Mouse (Mus musculus) neural tube, embryonic 13.5 days (tissue): ENCODE measurements at regions not wholly inside any gene's neighbourhood (a gene's known extent, or its start where the extent isn't known, plus 50 kb on each side); places are given as distances from the start of the nearest gene placed in this dataset.

Experiments
- ATAC-seq: fragments of 200-750 bp; cut with Nextera tagmentation; 2 replicates; pipeline ENCODE4 v1.8.0; 2017; ENCODE audit warnings: low read depth, mild to moderate bottlenecking, moderate TSS enrichment, moderate library complexity
- H3K27ac ChIP-seq: fragments of 300-500 bp; sonication (generic); replicated peaks from 2 replicates; pipeline ENCODE4 v1.5.1; 2015; ENCODE audit warnings: moderate library complexity, mild to moderate bottlenecking, inconsistent platforms
- H3K27me3 ChIP-seq: fragments of 300-500 bp; sonication (generic); 2 replicates; pipeline ENCODE4 v1.6.1; 2015; ENCODE audit warnings: mild to moderate bottlenecking, inconsistent platforms
- H3K36me3 ChIP-seq: fragments of 300-500 bp; sonication (generic); 2 replicates; pipeline ENCODE4 v1.6.1; 2015; ENCODE audit warnings: mild to moderate bottlenecking, inconsistent platforms
- H3K4me1 ChIP-seq: fragments of 300-500 bp; sonication (generic); replicated peaks from 2 replicates; pipeline ENCODE4 v1.6.1; 2015; ENCODE audit warnings: inconsistent platforms
- H3K4me2 ChIP-seq: fragments of 300-500 bp; sonication (generic); 2 replicates; pipeline ENCODE4 v1.6.1; 2015; ENCODE audit warnings: inconsistent platforms, mild to moderate bottlenecking, moderate library complexity
- H3K4me3 ChIP-seq: fragments of 300-500 bp; sonication (generic); 2 replicates; pipeline ENCODE4 v1.5.1; 2015; ENCODE audit warnings: mild to moderate bottlenecking, inconsistent platforms
- H3K9ac ChIP-seq: fragments of 300-500 bp; sonication (generic); 2 replicates; pipeline ENCODE4 v1.6.1; 2015; ENCODE audit warnings: moderate library complexity, mild to moderate bottlenecking, inconsistent platforms
- H3K9me3 ChIP-seq: fragments of 300-500 bp; sonication (generic); 2 replicates; pipeline ENCODE4 v1.6.1; 2016; ENCODE audit warnings: inconsistent platforms
- WGBS: fragments of 180-500 bp; shearing (Covaris S2); methylation state at CpG from one replicate; pipeline ENCODE4 v1.1.7; 2015; 5-methylcytosine and 5-hydroxymethylcytosine counted together

DNA sequence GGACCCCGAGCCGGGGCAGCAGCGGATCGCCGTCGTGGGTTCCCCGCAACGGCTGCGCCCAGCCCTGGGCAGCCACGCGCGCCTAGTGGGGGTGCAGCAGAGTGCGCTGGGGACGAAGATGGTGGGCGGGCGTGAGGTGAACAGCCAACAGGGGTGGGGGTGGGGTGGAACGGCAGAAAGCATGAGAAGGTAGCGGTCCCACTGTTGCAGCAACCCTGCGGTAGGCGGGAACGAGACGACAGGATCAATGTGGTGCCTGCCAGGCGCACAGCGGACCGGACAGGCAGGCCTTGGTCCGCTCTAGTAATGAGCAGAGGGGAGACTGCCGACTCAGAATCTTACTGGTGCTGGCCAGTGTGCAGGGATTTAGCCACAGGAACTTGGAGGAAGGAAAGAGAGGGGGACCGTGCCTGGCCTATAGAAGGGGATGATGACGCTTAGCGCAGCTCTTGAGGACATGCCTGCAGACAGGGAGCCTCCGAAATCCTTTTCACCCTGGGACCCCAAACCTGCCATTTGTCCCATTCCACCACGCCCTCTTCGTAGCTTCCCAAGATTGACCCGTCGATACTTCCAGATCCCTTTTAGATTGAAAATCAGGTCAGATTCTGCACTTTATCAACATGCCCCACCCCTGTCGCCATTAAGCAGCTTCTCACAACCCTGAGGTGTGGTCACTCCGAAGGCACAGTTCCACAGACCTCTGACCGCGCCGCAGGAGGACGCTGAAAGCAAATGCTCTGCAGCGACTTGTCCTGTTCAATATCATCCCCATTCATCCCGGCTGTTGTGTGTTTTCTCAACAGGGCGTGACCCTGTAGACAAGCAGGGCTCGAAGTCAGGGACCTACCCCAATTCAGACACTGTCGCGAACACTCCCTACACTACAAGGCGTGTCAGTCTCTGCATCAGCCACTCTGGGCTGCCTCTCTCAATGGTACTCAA, 177.4 kb upstream of the Topaz1 start:
- Histone ChIP-seq H3K4me3 (peak overlapping the region; percentile 45), H3K9me3 (no peaks in the 10 kb centered on the region), H3K27ac (peak overlapping the region; percentile 74), H3K27me3 (peaks cover 79% of the 10 kb centered on the region), H3K36me3 (no peaks in the 10 kb centered on the region), H3K4me1 (peaks cover 51% of the 10 kb centered on the region), H3K9ac (peak overlapping the region; percentile 69), H3K4me2 (peak overlapping the region; percentile 65)
- under 1% methylated on average over 48 of the region's 48 CpGs for WGBS
- peak; percentile 10 for ATAC-seq

DNA sequence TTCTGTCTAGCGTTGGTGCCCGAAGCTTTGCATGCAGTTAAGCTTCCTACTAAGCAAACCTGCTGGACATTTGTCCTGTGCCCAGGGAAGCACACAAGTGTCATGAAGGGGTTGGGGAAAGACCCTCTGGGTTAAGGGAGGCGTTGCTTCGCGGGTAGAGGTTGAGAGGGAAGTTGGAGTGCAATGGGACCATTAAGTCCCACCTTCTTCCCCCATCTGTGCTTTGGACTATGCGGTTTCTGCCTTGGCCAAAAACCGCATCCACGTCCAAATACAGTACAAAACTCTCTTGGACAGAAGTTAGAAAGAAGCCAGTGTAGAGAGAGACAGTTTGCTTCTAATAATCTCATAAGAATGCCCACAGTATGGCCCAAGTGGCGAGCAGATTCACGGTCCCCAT, 176.1 kb upstream of the Topaz1 start:
- no peaks in the 10 kb centered on the region for H3K36me3 ChIP-seq
- peak overlapping the region; percentile 60 for H3K4me3 ChIP-seq
- H3K27ac ChIP-seq = peak overlapping the region; percentile 86
- H3K9me3 ChIP-seq = no peaks in the 10 kb centered on the region
- H3K4me2 ChIP-seq = peak overlapping the region; percentile 71
- peaks cover 51% of the 10 kb centered on the region for H3K4me1 ChIP-seq
- ATAC-seq = no peak
- H3K9ac ChIP-seq = peak overlapping the region; percentile 81
- H3K27me3 ChIP-seq = peaks cover 90% of the 10 kb centered on the region
- 4% methylated on average over 10 of the region's 10 CpGs for WGBS

DNA sequence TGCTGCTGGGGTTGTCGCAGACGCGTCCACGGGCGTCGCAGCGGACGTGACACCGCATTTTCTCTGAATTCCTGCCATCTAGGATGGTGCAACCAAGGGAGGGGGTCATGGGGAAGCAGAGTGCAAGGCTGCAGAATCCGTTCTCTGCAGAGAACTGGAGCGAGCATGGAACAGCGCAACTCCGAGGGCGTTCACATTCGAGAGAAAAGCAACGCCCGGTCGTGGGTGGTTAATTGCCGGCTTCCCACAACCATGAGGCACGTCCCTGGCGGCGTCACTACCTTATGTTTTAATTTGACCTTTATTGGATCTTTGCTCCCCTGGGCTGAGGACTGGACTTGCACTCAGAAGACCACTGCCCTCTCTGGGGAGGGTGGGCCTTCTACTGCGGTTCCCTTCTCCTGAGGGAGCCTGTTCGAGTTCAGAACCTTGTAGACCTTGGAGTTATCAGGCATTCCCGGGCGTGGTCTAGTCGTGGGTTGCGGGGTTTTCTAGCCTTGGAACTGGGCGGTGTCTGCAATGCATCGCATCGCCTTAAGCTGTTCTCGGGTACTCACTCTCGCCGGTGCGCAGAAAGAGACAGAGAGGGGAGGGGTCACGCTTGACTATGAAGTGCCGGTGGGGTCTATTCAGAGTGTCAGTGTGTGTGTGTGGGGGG, 175.6 kb upstream of the Topaz1 start:
- WGBS = under 1% methylated on average over 37 of the region's 37 CpGs
- peaks cover 51% of the 10 kb centered on the region for H3K4me1 ChIP-seq
- H3K27me3 ChIP-seq = peaks cover 89% of the 10 kb centered on the region
- ATAC-seq = 0 out of 2 replicates have a peak, but pooled peaks have one; percentile 3
- H3K9me3 ChIP-seq = no peaks in the 10 kb centered on the region
- H3K27ac ChIP-seq = peak overlapping the region; percentile 86
- no peaks in the 10 kb centered on the region for H3K36me3 ChIP-seq
- H3K4me3 ChIP-seq = peak overlapping the region; percentile 60
- peak overlapping the region; percentile 81 for H3K9ac ChIP-seq
- peak overlapping the region; percentile 71 for H3K4me2 ChIP-seq

DNA sequence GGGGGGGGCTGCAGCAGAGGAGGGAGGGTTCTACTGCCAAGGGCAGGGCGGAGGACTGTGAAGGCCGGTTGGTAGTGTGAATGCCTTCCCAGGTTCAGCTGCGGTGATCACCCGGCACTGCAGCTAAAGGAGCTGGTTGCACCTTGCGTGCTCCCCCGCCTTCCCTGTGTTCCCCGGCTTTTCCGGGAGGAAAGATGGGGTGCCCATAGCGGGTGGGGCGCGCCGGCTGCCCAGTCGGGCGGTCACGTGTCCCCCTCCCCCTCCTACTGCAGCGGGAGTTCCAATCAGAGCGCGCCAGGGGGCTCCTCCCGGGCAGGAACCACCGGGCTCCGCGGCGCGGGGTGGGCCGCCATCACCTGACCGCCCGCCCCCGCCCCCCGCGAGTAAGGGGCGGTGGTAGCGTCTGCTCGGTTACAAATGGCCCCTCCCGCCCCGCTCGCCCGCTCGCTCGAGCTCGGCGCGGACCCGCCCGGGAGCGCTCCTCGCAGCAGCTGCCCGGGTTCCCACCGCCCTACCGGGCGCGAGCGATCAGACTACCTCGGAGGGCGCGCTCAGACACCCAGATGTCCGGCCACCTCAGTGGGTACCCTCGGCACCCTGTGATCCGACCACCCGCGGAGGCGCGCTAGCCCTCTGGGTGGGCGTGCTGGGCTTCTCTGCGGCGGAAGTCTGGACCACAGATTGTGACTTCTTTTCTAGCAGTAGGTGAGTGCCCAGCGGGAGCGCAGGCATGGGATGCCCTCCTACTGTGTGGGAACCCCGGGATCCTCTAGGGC, 174.9 kb upstream of the Topaz1 start:
- Histone ChIP-seq H3K4me3 (peak overlapping the region; percentile 60), H3K4me2 (peak overlapping the region; percentile 71), H3K9ac (peak overlapping the region; percentile 81), H3K27me3 (peaks cover 86% of the 10 kb centered on the region), H3K9me3 (no peaks in the 10 kb centered on the region), H3K27ac (peak overlapping the region; percentile 86), H3K36me3 (peaks cover 3% of the 10 kb centered on the region; the same call in 1 of the 2 replicates), H3K4me1 (peaks cover 51% of the 10 kb centered on the region)
- ATAC-seq = peak; percentile 85
- WGBS = under 1% methylated on average over 67 of the region's 68 CpGs

DNA sequence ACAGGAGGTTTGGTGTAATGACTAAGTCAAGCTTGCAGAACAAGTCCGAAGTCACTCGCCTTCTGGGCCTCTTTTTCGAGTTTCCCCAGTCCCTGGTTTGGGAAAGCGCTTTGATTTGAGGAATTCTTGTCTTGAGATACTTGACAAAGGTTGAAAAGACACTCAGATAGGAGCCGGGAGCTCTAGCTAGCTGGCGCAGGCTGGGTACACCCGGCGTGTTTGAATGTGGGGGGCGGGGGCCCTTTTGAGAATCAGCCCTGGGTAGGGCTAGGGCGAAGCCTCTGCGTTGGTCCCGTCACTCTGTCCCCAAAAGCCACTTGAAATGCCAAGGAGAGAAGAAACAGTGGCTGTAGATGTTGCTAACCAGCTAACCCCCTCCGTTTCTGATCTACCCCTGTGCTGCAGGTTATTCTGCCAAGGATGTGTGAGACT, 174.3 kb upstream of the Topaz1 start:
- Histone ChIP-seq H3K27ac (peak overlapping the region; percentile 86), H3K9me3 (no peaks in the 10 kb centered on the region), H3K27me3 (peaks cover 81% of the 10 kb centered on the region), H3K4me2 (peak overlapping the region; percentile 71), H3K4me3 (peak overlapping the region; percentile 60), H3K9ac (peak overlapping the region; percentile 81), H3K36me3 (peaks cover 3% of the 10 kb centered on the region; the same call in 1 of the 2 replicates), H3K4me1 (peaks cover 51% of the 10 kb centered on the region)
- no peak for ATAC-seq
- WGBS = 2% methylated on average over 13 of the region's 13 CpGs

DNA sequence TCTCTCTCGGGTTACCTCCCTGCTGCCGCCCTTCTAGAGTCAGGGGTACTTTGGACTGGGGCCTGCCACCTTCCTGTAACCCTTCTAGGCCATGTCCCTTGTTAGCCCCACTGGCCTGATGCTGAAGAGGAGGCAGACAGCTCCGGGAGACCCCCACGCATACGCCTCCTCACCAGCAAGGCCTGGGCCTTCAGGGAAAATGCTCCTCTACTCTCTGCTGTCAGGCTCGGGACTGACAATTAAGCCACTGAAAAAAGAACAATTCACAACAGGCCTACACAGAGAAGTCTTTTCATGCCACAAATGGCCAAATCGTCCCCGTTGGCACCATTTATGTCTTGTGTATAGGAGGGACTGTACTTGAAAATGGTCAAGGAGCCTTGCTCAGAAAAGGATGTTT, 161.9 kb upstream of the Topaz1 start:
- H3K4me3 ChIP-seq = no peak overlapping the region
- H3K9ac ChIP-seq = 0 out of 2 replicates have a peak overlapping the region, but pooled peaks have one; percentile 31
- 54% methylated on average over 8 of the region's 8 CpGs for WGBS
- peak overlapping the region; percentile 33 for H3K27ac ChIP-seq
- 0 out of 2 replicates have a peak, but pooled peaks cover 5% of the 10 kb centered on the region for H3K36me3 ChIP-seq
- H3K27me3 ChIP-seq = no peaks in the 10 kb centered on the region
- no peaks in the 10 kb centered on the region for H3K9me3 ChIP-seq
- H3K4me1 ChIP-seq = peaks cover 11% of the 10 kb centered on the region; the same call in 1 of the 2 replicates
- H3K4me2 ChIP-seq = no peak overlapping the region
- ATAC-seq = no peak

DNA sequence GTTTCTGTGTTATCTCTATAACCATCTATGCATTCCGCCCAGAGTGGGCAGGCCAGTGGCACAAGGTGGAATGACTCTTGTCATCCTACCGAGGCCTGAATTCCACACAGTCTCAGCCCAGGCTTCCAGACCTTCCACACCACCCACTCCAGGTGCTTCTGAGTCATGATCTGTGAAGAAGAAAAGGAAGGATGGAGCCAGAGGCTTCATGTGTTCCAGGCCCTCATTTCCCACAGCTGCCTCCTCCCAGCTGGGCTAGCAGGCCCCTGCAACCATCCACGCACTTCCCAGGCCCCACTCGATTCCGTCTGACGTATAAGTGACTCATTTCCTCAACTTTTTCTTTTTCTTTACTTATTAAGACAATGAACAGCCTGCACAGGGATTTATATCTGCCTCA, 160.7 kb upstream of the Topaz1 start:
- no peak overlapping the region for H3K9ac ChIP-seq
- H3K4me2 ChIP-seq = no peak overlapping the region
- peaks cover 16% of the 10 kb centered on the region; the same call in 1 of the 2 replicates for H3K4me1 ChIP-seq
- ATAC-seq = no peak
- no peak overlapping the region for H3K4me3 ChIP-seq
- H3K27ac ChIP-seq = no peak overlapping the region
- peaks cover 8% of the 10 kb centered on the region; the same call in 1 of the 2 replicates for H3K27me3 ChIP-seq
- H3K36me3 ChIP-seq = 0 out of 2 replicates have a peak, but pooled peaks cover 2% of the 10 kb centered on the region
- 86% methylated on average over 6 of the region's 6 CpGs for WGBS
- H3K9me3 ChIP-seq = no peaks in the 10 kb centered on the region

DNA sequence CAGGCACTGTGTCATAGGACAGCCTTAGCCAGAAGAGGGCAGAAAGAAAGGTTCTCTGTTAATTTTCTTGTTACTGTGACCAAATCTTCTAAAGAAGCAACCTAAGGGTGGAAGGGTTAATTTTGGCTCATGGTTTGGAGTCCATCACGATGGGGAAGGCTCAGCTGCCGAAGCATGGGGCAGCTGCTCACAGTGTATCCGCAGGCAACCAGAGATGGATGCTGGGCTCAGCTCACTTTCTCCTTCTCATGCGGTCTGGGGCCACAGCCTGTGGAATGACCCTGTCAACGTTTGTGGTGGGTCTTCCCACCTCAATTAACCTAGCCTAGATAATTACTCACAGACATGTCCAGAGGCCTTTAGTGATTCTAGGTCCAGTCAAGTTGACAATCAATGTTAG, 160.2 kb upstream of the Topaz1 start:
- no peak overlapping the region for H3K4me3 ChIP-seq
- no peak overlapping the region for H3K4me2 ChIP-seq
- no peak overlapping the region for H3K9ac ChIP-seq
- no peak overlapping the region for H3K27ac ChIP-seq
- peaks cover 17% of the 10 kb centered on the region; the same call in 1 of the 2 replicates for H3K4me1 ChIP-seq
- ATAC-seq = no peak
- H3K36me3 ChIP-seq = 0 out of 2 replicates have a peak, but pooled peaks cover 2% of the 10 kb centered on the region
- peaks cover 8% of the 10 kb centered on the region; the same call in 1 of the 2 replicates for H3K27me3 ChIP-seq
- 68% methylated on average over 5 of the region's 5 CpGs for WGBS
- H3K9me3 ChIP-seq = no peaks in the 10 kb centered on the region

DNA sequence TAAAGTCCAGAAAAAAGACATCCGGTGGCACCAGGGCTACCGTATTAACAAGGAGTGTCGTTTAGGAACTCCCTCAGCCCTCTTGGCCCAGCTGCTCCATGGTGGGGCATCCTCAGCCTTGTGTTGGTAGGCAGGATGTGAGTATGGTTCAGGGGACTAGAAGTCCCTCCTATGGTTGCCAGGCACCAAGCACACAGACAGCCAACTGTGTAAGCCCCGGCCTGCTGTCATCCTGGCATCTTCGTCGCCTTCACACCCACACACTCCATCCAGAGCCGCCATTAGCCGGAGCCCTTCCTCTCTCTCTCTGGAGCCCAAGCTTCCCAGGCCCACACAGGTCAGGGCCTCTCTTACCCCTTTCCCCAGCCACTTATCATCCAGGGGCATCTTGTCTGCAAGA, 158.9 kb upstream of the Topaz1 start:
- WGBS = 93% methylated on average over 8 of the region's 8 CpGs
- Histone ChIP-seq H3K9ac (no peak overlapping the region), H3K4me1 (peaks cover 27% of the 10 kb centered on the region), H3K36me3 (no peaks in the 10 kb centered on the region), H3K27me3 (peaks cover 8% of the 10 kb centered on the region; the same call in 1 of the 2 replicates), H3K4me3 (no peak overlapping the region), H3K9me3 (no peaks in the 10 kb centered on the region), H3K27ac (no peak overlapping the region), H3K4me2 (no peak overlapping the region)
- ATAC-seq = no peak

DNA sequence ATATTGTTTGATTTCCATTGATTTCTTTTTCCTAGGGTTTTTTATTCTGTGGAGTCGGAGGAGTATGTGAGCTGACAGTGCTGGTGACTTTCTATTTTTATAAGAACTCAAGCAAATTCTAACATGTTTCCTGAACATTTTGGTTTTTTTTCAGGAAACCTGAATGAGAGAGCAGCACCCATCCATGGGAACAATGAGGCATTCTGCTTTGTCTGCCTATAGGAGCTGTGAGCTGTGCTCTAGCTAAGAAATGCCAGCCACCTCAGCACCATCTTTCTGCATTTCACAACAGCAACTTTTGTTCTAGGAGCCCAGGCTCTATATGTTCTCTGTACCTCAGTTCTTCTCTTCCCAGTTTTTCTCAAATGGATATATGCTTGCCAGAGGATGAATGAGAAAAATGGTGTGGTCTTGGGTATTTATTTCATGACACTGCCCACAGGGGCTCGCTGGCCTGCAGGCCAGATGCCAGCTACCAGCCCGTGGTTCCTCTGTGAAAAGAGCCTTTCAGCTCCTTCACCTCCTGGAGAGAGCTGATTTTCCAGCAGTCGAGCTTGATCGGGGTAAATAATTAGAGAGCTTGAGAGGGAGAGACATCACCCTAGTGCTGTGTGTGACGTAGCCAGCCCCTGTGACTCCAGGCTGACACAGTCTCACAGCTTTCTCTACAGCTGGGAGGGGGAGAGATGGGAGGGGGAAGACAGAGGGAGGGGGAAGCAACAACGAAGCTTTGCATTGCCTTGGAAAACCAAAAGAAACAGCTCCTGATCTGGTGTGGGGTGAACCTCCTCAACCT, 154.1 kb upstream of the Topaz1 start:
- no peaks in the 10 kb centered on the region for H3K36me3 ChIP-seq
- H3K4me1 ChIP-seq = peaks cover 58% of the 10 kb centered on the region
- H3K27me3 ChIP-seq = peaks cover 20% of the 10 kb centered on the region; the same call in 1 of the 2 replicates
- H3K4me2 ChIP-seq = peak overlapping the region; percentile 7
- no peak overlapping the region for H3K4me3 ChIP-seq
- WGBS = 16% methylated on average over 7 of the region's 7 CpGs
- H3K9me3 ChIP-seq = no peaks in the 10 kb centered on the region
- peak overlapping the region; percentile 44 for H3K9ac ChIP-seq
- ATAC-seq = peak; percentile 70
- peak overlapping the region; percentile 79 for H3K27ac ChIP-seq
